Mouse (Mus musculus): ENCODE data around the gene Sh3rf3.

GRCm38 (mm10) chr10:58869836-58870235, 56.7 kb downstream of the Sh3rf3 start:
- no peak for TF ChIP-seq CTCF (IDR thresholded peaks at IDR 0.05; ENCODE audit: extremely low read depth, insufficient read depth, insufficient read length, insufficient replicate concordance)
- no peak for TF ChIP-seq POLR2A (IDR thresholded peaks at IDR 0.05; ENCODE audit: low read depth, low read length)

Measured in spleen, adult 2 months (tissue).